Mouse (Mus musculus) ZHBTc4 (cell line): ENCODE results near the gene Podxl2.

Source experiments
- DNase-seq: peaks from one replicate; pipeline ENCODE4 v3.0.0-alpha.2; 2011; ENCODE audit warnings: low read depth, low spot score

Podxl2 gene

GRCm38 (mm10) chr6:88889410-88890042 lies 14.7 kb upstream of the Podxl2 start:
- no peak for DNase-seq

- no peak for DNase-seq
Observed at GRCm38 (mm10) chr6:88886417-88886967, 11.6 kb upstream of the Podxl2 start.

DNA sequence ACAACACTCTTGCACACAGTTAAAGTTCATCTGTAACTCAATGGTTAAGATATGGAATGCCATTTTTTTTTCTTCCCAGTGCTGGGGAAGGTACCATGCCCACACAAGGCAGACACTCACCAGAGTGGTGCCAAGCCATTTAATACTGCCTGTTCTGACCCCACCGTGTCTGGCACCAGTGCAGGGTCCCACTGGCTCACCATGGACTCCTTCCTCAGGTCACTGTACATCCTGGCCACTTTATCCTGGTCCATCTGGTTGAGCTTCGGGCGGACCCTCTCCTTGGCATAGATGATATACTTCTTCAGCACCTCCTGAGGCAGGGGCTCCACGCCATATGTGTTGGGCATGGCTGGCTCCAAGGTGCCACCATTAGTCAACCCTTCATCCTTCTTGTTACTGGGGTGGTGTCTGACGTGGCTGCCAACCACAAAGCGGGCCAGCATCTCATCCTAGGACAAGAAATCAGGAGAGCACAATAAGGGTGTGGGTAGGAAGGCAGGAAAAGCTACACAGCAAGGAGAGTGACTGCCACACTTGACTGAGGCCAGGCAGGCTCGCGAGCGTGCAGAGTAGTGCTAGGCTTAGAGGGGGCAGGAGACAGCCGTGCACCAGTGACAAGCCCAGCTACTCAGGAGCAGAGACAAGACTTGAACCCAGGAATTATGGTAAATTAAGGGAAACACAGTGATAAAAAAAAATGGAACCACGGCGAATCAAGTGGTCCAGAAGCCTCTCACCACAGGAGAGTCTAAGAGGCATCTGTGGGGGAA lies 11.0 kb upstream of the Podxl2 start:
- no peak for DNase-seq

DNA sequence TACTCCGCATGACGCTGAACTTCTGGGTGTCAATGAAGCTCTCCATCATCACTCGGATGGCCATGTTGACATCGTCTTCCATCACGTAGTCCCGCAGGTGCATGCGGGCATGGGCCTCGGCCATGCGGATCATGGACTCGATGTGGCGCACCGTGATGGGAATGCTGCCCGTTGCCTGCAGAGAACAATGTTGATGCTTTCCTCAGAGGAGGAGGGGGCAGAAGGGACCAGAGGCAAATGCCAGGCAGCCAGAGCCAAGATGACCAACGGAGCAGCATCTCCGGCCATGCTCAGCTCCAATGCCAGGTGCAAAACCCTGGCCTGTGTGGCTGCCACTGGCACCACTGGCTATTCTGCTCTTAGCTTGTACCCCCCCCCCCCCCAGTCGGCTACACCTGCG lies 9.8 kb upstream of the Podxl2 start:
- DNase-seq = no peak

- peak; percentile 66 for DNase-seq
Observed at GRCm38 (mm10) chr6:88884195-88884594, 9.4 kb upstream of the Podxl2 start.

DNA sequence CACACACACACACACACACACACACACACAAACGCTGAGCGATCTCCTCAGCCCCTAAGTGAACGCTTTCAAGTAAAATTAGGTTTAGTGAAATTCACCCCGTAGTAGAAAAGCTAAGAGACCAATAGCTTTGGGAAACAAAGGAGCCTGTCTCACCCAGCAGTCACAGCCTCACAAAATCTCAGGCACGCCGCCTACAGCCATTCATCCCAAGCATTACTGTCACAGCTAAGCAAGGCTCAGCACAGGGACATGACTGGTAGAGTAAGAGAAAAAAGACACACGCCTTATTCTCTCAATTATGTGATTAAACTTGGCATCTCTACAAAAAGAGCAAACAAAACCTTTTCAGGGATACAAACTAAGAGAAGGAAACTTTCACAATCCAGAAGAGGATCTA lies 6.5 kb upstream of the Podxl2 start:
- no peak for DNase-seq

DNA sequence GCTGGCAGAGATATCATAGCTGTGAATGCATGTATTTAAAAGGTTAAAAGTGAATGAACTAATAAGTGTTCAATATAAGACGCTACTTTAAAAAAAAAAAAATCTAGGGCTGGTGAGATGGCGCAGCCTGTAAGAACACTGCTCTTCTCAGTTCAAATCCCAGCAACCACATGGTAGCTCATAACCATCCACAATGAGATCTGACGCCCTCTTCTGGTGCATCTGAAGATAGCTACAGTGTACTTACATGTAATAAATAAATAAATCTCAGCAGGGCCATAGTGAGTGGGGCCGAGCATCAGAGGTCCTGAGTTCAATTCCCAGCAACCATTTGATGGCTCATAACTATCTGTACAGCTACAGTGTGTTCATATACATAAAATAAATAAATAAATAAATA lies 4.6 kb upstream of the Podxl2 start:
- peak; percentile 62 for DNase-seq

DNA sequence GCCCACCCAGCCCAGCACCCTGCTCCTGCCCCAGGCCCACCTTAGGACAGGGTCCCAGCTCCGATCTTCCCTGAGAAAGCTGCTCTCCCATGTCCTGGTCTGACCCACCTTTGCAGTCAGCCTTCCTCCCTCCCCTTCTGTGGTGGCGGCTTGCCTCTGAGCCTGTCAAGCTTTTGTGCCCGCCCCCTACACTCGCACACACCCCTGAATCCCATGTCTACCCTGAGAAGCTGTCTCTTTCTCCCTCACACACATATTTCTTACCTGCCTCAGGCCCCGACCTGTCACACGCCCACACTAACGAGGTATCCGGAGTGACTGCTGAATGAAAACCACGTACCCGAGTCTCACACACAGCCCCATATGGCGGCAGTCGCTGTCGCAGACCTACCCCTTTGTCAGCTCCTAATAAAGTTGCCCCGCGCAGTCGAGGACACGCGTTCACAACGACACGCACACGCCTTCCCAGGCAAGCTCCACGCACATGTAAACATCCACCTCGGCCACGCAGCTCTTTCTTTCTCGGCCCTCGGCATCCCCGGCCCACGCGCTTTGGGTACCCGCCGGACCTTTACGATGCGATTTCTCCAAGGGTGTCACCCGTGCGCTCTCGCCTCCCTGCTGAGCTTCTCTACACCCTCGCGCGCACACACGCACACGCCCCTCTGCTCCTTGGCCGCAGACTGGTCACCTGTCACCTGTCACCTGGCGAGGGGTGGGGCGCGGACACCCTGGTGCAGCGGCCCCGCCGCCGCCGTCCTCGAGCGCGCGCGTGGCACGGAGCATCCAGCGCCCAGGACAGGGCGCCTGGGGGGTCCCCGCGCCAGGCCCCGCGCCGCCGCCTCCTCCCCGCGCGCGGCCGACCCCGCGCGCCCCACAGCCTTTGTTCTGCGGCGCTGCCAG lies 628 bp downstream of the Podxl2 start:
- peak; percentile 61 for DNase-seq

DNA sequence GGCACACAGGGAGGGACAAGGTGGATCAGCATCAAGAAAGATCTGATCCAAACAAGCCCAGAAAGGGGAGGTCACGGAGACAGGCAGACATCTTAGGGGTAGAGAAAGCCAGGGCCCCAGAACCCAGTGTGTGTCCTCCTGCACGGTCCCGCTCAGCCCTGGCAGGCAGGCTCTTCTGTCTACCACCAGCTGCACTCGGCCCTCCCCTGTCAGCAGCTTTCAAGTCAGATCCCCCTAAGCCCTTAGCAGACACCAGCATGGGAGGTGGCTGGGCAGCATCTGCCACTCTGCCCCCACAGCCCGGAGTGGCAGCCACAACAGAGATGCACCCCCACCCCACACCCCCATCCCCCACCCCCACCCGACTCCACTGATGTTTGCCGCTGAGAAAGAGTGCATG lies 2.0 kb downstream of the Podxl2 start:
- DNase-seq = no peak

- DNase-seq = no peak
Observed at GRCm38 (mm10) chr6:88871546-88871945, 3.3 kb downstream of the Podxl2 start.

DNA sequence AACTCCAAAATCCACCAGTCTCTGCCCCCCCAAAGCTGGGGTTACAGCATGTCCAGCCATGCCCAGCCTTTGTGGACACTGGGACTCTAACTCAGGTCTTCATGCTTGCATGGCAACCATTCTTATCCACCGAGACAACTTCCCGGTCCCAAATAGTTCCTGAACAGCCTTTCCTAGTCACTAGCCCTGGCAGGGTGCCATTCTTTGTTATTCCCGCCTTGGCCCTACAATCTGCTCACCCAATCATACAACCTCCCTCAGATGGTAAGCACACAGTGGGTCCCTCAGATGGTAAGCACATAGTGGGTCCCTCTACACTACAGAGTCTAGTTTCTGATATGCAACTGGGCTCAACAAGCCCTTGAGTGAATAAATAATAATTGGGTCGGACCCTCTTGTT lies 4.2 kb downstream of the Podxl2 start:
- no peak for DNase-seq

GRCm38 (mm10) chr6:88869459-88869858 lies 5.4 kb downstream of the Podxl2 start:
- no peak for DNase-seq

- no peak for DNase-seq
Observed at GRCm38 (mm10) chr6:88865704-88866103, 9.1 kb downstream of the Podxl2 start.

- peak; percentile 93 for DNase-seq
Observed at GRCm38 (mm10) chr6:88860914-88861313, 13.9 kb downstream of the Podxl2 start.

GRCm38 (mm10) chr6:88858341-88858740 lies 16.5 kb downstream of the Podxl2 start:
- DNase-seq = no peak

GRCm38 (mm10) chr6:88857830-88858229 lies 17.0 kb downstream of the Podxl2 start:
- DNase-seq = no peak

GRCm38 (mm10) chr6:88857249-88857648 lies 17.6 kb downstream of the Podxl2 start:
- peak; percentile 34 for DNase-seq

GRCm38 (mm10) chr6:88855636-88856035 lies 19.2 kb downstream of the Podxl2 start:
- peak; percentile 85 for DNase-seq

- DNase-seq = no peak
Observed at GRCm38 (mm10) chr6:88854509-88854908, 20.3 kb downstream of the Podxl2 start.

DNA sequence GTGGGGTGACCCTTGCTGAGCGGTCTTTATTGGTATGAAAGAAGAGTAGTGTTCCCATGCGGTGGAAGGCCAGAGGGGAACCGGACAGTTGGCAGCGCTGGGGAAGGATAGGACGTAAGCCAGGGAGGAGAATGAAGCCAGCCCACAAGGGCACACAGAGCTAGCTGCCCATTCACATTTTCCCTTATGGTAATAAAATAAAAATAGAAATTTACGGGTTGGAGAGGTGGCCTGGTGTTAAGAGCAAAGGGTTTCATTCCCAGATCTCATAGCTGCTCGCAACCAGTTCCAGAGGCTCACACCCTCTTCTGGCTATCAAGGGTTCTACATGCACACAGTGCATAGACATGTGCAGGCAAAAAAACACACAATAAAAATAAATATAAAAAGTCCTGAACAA lies 24.8 kb downstream of the Podxl2 start:
- DNase-seq = no peak

- peak; percentile 55 for DNase-seq
Observed at GRCm38 (mm10) chr6:88849270-88849669, 25.6 kb downstream of the Podxl2 start.

DNA sequence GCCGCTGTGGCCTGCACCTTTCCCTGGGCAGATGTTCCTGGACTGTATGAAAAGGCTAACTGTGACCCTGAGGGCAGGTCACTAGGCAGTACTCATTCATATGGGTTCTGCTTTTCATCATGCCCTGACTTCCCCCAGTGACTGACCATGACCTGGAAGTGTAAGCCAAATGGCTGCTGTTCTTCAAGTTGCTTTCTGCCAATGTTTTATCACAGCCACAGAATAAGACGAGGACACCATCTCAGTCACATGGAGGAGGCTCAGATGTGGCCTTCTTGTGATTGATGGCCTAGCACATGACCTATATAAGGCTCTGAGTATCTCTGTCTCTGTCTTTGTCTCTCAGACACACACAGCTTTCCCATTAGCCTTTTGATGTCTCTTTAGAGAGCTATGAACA lies 27.3 kb downstream of the Podxl2 start:
- no peak for DNase-seq
